Mouse (Mus musculus) lung, postnatal 0 days (tissue): ENCODE measurements at regions not wholly inside any gene's neighbourhood (a gene's known extent, or its start where the extent isn't known, plus 50 kb on each side); places are given as distances from the start of the nearest gene placed in this dataset.

Source experiments
- CTCF ChIP-seq: IDR thresholded peaks from 2 replicates; pipeline ENCODE4 v1.5.1; 2016; ENCODE audit warnings: antibody characterized with exemption, mild to moderate bottlenecking
- EP300 ChIP-seq: IDR thresholded peaks from 2 replicates; pipeline ENCODE4 v1.6.1; 2016; ENCODE audit warnings: antibody characterized with exemption, mild to moderate bottlenecking, control low read depth

DNA sequence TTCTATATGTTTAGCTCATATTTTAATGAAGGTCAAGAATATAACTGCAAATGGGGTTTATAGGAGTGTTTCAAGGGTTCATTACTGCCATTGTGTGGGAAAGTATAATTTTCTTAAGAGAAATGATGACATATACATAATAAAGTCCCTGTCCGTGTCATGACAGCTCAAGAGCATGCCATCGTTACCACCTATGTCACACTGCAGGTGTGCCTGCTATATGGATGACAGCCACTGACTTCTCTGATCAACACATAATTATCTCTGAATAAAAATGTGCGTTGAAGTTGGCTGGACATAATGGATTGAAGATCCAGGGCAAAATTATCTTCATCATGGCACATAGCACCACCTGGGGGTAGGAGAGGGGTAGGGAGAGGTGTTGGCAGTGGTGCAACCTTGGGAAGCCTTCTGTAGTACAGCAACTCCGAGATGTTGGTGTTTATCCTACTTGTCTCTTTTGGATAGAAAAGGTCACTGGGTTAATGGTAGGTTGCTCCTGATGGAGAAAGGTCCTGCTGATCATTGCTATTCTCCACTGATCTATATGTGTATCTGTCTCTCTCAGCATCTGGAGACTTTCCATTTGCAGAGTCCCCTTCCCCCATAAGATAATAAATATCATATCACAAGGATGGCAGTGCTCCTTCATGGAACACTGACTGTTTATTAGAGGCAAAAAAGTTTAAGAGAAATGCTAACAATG, 291.4 kb downstream of the Tfec start:
- TF ChIP-seq CTCF, result no peak
- no peak for TF ChIP-seq EP300
